Comparison of ENCODE assay signal across 26 mouse cellular contexts in genomic region chr9:8100962-8101361, GRCm38 (mm10). TPM values are rescaled to one million over a fixed set of nuclear protein-coding genes. Genes with fewer than 3 reads are reported as not detected.
DNase-seq lines count a peak whose midpoint lies in the region; ATAC-seq and TF ChIP-seq lines count a peak whose summit lies in the region.
"Had no signal": no experiment of that assay in that cellular context is flagged by ENCODE, and none has a peak within 500 bp of the region (broad histone marks: within the 10 kb centered on the region; RNA-seq: fewer than 3 reads in every experiment).

No protein-coding gene starts in this region.

- H3K4me2 ChIP-seq in liver, embryonic 12.5 days = no peak overlapping the region
- H3K4me2 ChIP-seq in liver, embryonic 13.5 days = no peak overlapping the region
- H3K4me2 ChIP-seq: embryonic facial prominence, embryonic 13.5 days; embryonic facial prominence, embryonic 15.5 days; forebrain, embryonic 12.5 days had no signal

- WGBS in liver, embryonic 12.5 days (ENCODE audit: insufficient replicate concordance) = 48% methylated on average over 6 of the region's 6 CpGs
- whole genome bisulfite sequencing in liver, embryonic 13.5 days (ENCODE audit: insufficient replicate concordance) = 42% methylated on average over 6 of the region's 6 CpGs

- no peak overlapping the region for H3K27ac ChIP-seq in liver, embryonic 12.5 days
- H3K27ac ChIP-seq in liver, embryonic 13.5 days = no peak overlapping the region
- H3K27ac ChIP-seq in layer of hippocampus, adult 2 months = no peak overlapping the region
- H3K27ac ChIP-seq: embryonic facial prominence, embryonic 13.5 days; embryonic facial prominence, embryonic 15.5 days; forebrain, embryonic 10.5 days; forebrain, embryonic 12.5 days had no signal

- no peak overlapping the region for H3K9ac ChIP-seq in liver, embryonic 12.5 days
- no peak overlapping the region for H3K9ac ChIP-seq in liver, embryonic 13.5 days
- H3K9ac ChIP-seq: embryonic facial prominence, embryonic 13.5 days; embryonic facial prominence, embryonic 15.5 days; forebrain, embryonic 12.5 days had no signal

- H3K27me3 ChIP-seq in liver, embryonic 12.5 days (replicated peaks) = no peaks in the 10 kb centered on the region
- H3K27me3 ChIP-seq in liver, embryonic 13.5 days = no peaks in the 10 kb centered on the region
- H3K27me3 ChIP-seq: embryonic facial prominence, embryonic 13.5 days; embryonic facial prominence, embryonic 15.5 days; forebrain, embryonic 12.5 days; Patski had no signal

- no peaks in the 10 kb centered on the region for H3K36me3 ChIP-seq in liver, embryonic 12.5 days
- H3K36me3 ChIP-seq in liver, embryonic 13.5 days = no peaks in the 10 kb centered on the region
- H3K36me3 ChIP-seq: embryonic facial prominence, embryonic 13.5 days; embryonic facial prominence, embryonic 15.5 days; forebrain, embryonic 12.5 days had no signal

- peak; percentile 51; the same call in 1 of the 2 replicates for ATAC-seq in liver, embryonic 12.5 days
- ATAC-seq in liver, embryonic 13.5 days (ENCODE audit: low read depth) = peak; percentile 41; the same call in 1 of the 2 replicates
- 0 out of 2 replicates have a peak, but pooled peaks have one; percentile 22 for ATAC-seq in megakaryocyte-erythroid progenitor cell, adult 5-6 weeks (replicated peaks; ENCODE audit: low FRiP score, low TSS enrichment, poor library complexity, severe bottlenecking)
- ATAC-seq: forebrain, embryonic 14.5 days; forebrain, embryonic 16.5 days; Patski had no signal

- no peak for TF ChIP-seq CTCF in layer of hippocampus, adult 2 months (conservative IDR thresholded peaks at IDR 0.05)

- DNase-seq in liver = no peak
- peak; percentile 13 for DNase-seq in c-Kit-positive CD71-positive TER-119-negative erythroid progenitor cells, embryonic 14.5 days (ENCODE audit: low read depth)
- no peak for DNase-seq in liver, embryonic 13.5 days
- no peak for DNase-seq in layer of hippocampus, adult 2 months (ENCODE audit: low spot score in 2 of 2)
- DNase-seq in frontal cortex, postnatal 36 days (ENCODE audit: low spot score in 2 of 2) = no peak
- no peak for DNase-seq in gastrocnemius, postnatal 25 days
- DNase-seq: adrenal gland, adult 2 months; adrenal gland, postnatal 10 days; adrenal gland, postnatal 25 days; cerebellum, adult 11 months; cerebellum, adult 18-20 months; cerebellum, adult 8-10 months; cerebellum, adult 9-11 months; cerebellum, postnatal 14 days; cerebellum, postnatal 36 days; embryo, embryonic 11 days had no signal

- H3K4me1 ChIP-seq in liver, embryonic 12.5 days = peaks cover 6% of the 10 kb centered on the region; the same call in 1 of the 2 replicates
- 0 out of 2 replicates have a peak, but pooled peaks cover 4% of the 10 kb centered on the region for H3K4me1 ChIP-seq in liver, embryonic 13.5 days (replicated peaks)
- H3K4me1 ChIP-seq: embryonic facial prominence, embryonic 13.5 days; embryonic facial prominence, embryonic 15.5 days; forebrain, embryonic 10.5 days; forebrain, embryonic 12.5 days had no signal

- H3K9me3 ChIP-seq in liver, embryonic 12.5 days (replicated peaks) = no peaks in the 10 kb centered on the region
- H3K9me3 ChIP-seq in liver, embryonic 13.5 days (replicated peaks) = no peaks in the 10 kb centered on the region
- H3K9me3 ChIP-seq: embryonic facial prominence, embryonic 13.5 days; embryonic facial prominence, embryonic 15.5 days; forebrain, embryonic 10.5 days; forebrain, embryonic 12.5 days had no signal

- H3K4me3 ChIP-seq in liver, embryonic 12.5 days = no peak overlapping the region
- H3K4me3 ChIP-seq in liver, embryonic 13.5 days (replicated peaks) = no peak overlapping the region
- no peak overlapping the region for H3K4me3 ChIP-seq in layer of hippocampus, adult 2 months
- H3K4me3 ChIP-seq: embryonic facial prominence, embryonic 13.5 days; embryonic facial prominence, embryonic 15.5 days; erythroblast, embryonic 14.5 days; forebrain, embryonic 10.5 days; forebrain, embryonic 12.5 days had no signal

RNA-seq across cellular contexts. Expression of gene Cep126, which starts 33.1 kb away (rescaled TPM):
- 0.33 and 0.38 TPM in 2 replicates for polyA plus RNA-seq in liver, embryonic 12.5 days (2016; fragmentation: Nextera tagmentation; extraction: Ambion mirVana)
- 0.23 and 0.37 TPM in 2 replicates for polyA plus RNA-seq in liver, embryonic 13.5 days (2015; fragmentation: Nextera tagmentation; extraction: Ambion mirVana)
- 2.4 and 2.7 TPM in 2 replicates for total RNA-seq in megakaryocyte-erythroid progenitor cell, adult 5-6 weeks (2014; fragmentation: Nextera tagmentation)
- total RNA-seq in megakaryocyte-erythroid progenitor cell, adult 5-6 weeks (2017) = 3.1 TPM in 1 of 2 replicates, not detected in the other
- total RNA-seq in layer of hippocampus, adult 2 months (2021) = 10 to 100 TPM; 15.0 to 17.0 TPM
- total RNA-seq in gastrocnemius, postnatal 25 days (2021) = under 1 TPM; 0.40 to 0.67 TPM
- polyA plus RNA-seq: erythroblast, embryonic 14.5 days had no signal

RNA-seq across cellular contexts. Expression of gene Cfap300, which starts 58.3 kb away (rescaled TPM):
- 2.7 and 2.8 TPM in 2 replicates for polyA plus RNA-seq in liver, embryonic 12.5 days (2016; fragmentation: Nextera tagmentation; extraction: Ambion mirVana)
- polyA plus RNA-seq in liver, embryonic 13.5 days (2015; fragmentation: Nextera tagmentation; extraction: Ambion mirVana) = 1.6 and 2.1 TPM in 2 replicates
- not detected in 2 replicates for total RNA-seq in megakaryocyte-erythroid progenitor cell, adult 5-6 weeks (2014; fragmentation: Nextera tagmentation)
- total RNA-seq in megakaryocyte-erythroid progenitor cell, adult 5-6 weeks (2017) = 1.9 TPM in 1 of 2 replicates, not detected in the other
- 10 to 100 TPM; 10.8 to 13.3 TPM for total RNA-seq in layer of hippocampus, adult 2 months (2021)
- under 1 TPM; 0.40 to 0.51 TPM for total RNA-seq in gastrocnemius, postnatal 25 days (2021)

Comparison
In these comparisons a context has a peak if more than half of its experiments do, and no peak if none do; other contexts are left out.
1. RNA of gene Cfap300, which starts 58.3 kb away (total RNA-seq): 10.8 to 13.3 TPM in layer of hippocampus, adult 2 months; 1.9 TPM in megakaryocyte-erythroid progenitor cell, adult 5-6 weeks and 0.40 to 0.51 TPM in gastrocnemius, postnatal 25 days; every median in the first group is over 4 times any median in the second.
2. Peak in every context shown above with its lines, with median percentiles within 50 percentile points of each other: ATAC-seq.